Mouse (Mus musculus): ENCODE results near the gene Dnajc30.
"Not testable (repeated sequence)": the region's sequence is repeated elsewhere in the genome, so short reads cannot be mapped to it uniquely, and the experiment has no call there.

The Dnajc30 gene

GRCm38 (mm10) chr5:135064382-135064766 lies 372 bp downstream of the Dnajc30 start:
- no peak for DNase-seq (ENCODE audit: low read depth, low spot score)

GRCm38 (mm10) chr5:135064909-135065446 lies 976 bp downstream of the Dnajc30 start, which contains the start of gene Bud23:
Gene Bud23, minus strand, starts transcription at chr5:135064959.
- not testable (repeated sequence) for DNase-seq (ENCODE audit: low read depth, low spot score)

GRCm38 (mm10) chr5:135066008-135066407 lies 2.0 kb downstream of the Dnajc30 start:
- DNase-seq (ENCODE audit: low read depth, low spot score), result no peak

GRCm38 (mm10) chr5:135070448-135070847 lies 6.4 kb downstream of the Dnajc30 start:
- no peak for DNase-seq (ENCODE audit: low read depth, low spot score)

GRCm38 (mm10) chr5:135072061-135072460 lies 8.1 kb downstream of the Dnajc30 start:
- no peak for DNase-seq (ENCODE audit: low read depth, low spot score)

GRCm38 (mm10) chr5:135072720-135073119 lies 8.7 kb downstream of the Dnajc30 start:
- no peak for DNase-seq (ENCODE audit: low read depth, low spot score)

GRCm38 (mm10) chr5:135073349-135074150 lies 9.5 kb downstream of the Dnajc30 start:
- DNase-seq (ENCODE audit: low read depth, low spot score), result no peak

GRCm38 (mm10) chr5:135075655-135076054 lies 11.7 kb downstream of the Dnajc30 start:
- no peak for DNase-seq (ENCODE audit: low read depth, low spot score)

- no peak for DNase-seq (ENCODE audit: low read depth, low spot score)
These were observed 12.4 kb downstream of the Dnajc30 start for GRCm38 (mm10) chr5:135076368-135076767.

GRCm38 (mm10) chr5:135076931-135077505 lies 13.0 kb downstream of the Dnajc30 start:
- no peak for DNase-seq (ENCODE audit: low read depth, low spot score)

GRCm38 (mm10) chr5:135077564-135078481 lies 13.8 kb downstream of the Dnajc30 start, which contains the start of gene Vps37d:
Gene Vps37d, minus strand, starts transcription at chr5:135078266.
- peak; percentile 90 for DNase-seq (ENCODE audit: low read depth, low spot score)

- DNase-seq (ENCODE audit: low read depth, low spot score), result no peak
These were observed 14.4 kb downstream of the Dnajc30 start for GRCm38 (mm10) chr5:135078482-135078810.

GRCm38 (mm10) chr5:135079578-135079977 lies 15.6 kb downstream of the Dnajc30 start:
- DNase-seq (ENCODE audit: low read depth, low spot score), result no peak

- no peak for DNase-seq (ENCODE audit: low read depth, low spot score)
These were observed 16.5 kb downstream of the Dnajc30 start for GRCm38 (mm10) chr5:135080539-135080938.

GRCm38 (mm10) chr5:135086871-135087270 lies 22.9 kb downstream of the Dnajc30 start:
- no peak for DNase-seq (ENCODE audit: low read depth, low spot score)

GRCm38 (mm10) chr5:135089653-135090052 lies 25.7 kb downstream of the Dnajc30 start, which contains the start of gene Mlxipl:
Gene Mlxipl, plus strand, starts transcription at chr5:135089890.
- no peak for DNase-seq (ENCODE audit: low read depth, low spot score)

- DNase-seq (ENCODE audit: low read depth, low spot score), result no peak
These were observed 37.0 kb downstream of the Dnajc30 start for GRCm38 (mm10) chr5:135100981-135101380.

GRCm38 (mm10) chr5:135103999-135104660 lies 40.1 kb downstream of the Dnajc30 start:
- no peak for DNase-seq (ENCODE audit: low read depth, low spot score)

GRCm38 (mm10) chr5:135106758-135107256 lies 42.8 kb downstream of the Dnajc30 start:
- DNase-seq (ENCODE audit: low read depth, low spot score), result peak; percentile 65

GRCm38 (mm10) chr5:135107521-135108501 lies 43.8 kb downstream of the Dnajc30 start:
- DNase-seq (ENCODE audit: low read depth, low spot score), result peak; percentile 24
